Mouse (Mus musculus) layer of hippocampus, adult 11-12 months (tissue): Measurements from ENCODE around the gene Ndufa13.
A peak's percentile ranks its signal among the peaks of the same experiment; 100 is the strongest.
"Not testable (repeated sequence)": the region's sequence is repeated elsewhere in the genome, so short reads cannot be mapped to it uniquely, and the experiment has no call there.

Experiments used
- DNase-seq: peaks from one replicate; pipeline ENCODE4 v3.0.0; 2022; ENCODE audit warnings: low spot score

Ndufa13 gene

GRCm38 (mm10) chr8:69902163-69903062, at the start of gene Ndufa13, which contains the start of the genes Tssk6 and Yjefn3:
TSS of gene Ndufa13 (minus strand) at chr8:69902558.
TSS of gene Tssk6 (plus strand) at chr8:69902184.
TSS of gene Yjefn3 (minus strand) at chr8:69902712.
- peak; percentile 49 for DNase-seq

- DNase-seq = no peak
Measured at GRCm38 (mm10) chr8:69950300-69950699, 47.9 kb upstream of the Ndufa13 start.

GRCm38 (mm10) chr8:69942495-69942894, 40.1 kb upstream of the Ndufa13 start:
- not testable (repeated sequence) for DNase-seq

GRCm38 (mm10) chr8:69940386-69940785, 38.0 kb upstream of the Ndufa13 start:
- DNase-seq = no peak

GRCm38 (mm10) chr8:69939633-69940032, 37.3 kb upstream of the Ndufa13 start:
- no peak for DNase-seq

- no peak for DNase-seq
Measured at GRCm38 (mm10) chr8:69938245-69938982, 36.1 kb upstream of the Ndufa13 start.

- no peak for DNase-seq
Measured at GRCm38 (mm10) chr8:69937466-69937865, 35.1 kb upstream of the Ndufa13 start.

GRCm38 (mm10) chr8:69936050-69936794, 33.9 kb upstream of the Ndufa13 start:
- DNase-seq = peak; percentile 46

- DNase-seq = no peak
Measured at GRCm38 (mm10) chr8:69935431-69935830, 33.1 kb upstream of the Ndufa13 start.

GRCm38 (mm10) chr8:69934582-69934981, 32.2 kb upstream of the Ndufa13 start:
- DNase-seq = no peak

- DNase-seq = no peak
Measured at GRCm38 (mm10) chr8:69933811-69934210, 31.5 kb upstream of the Ndufa13 start.

GRCm38 (mm10) chr8:69926901-69927300, 24.5 kb upstream of the Ndufa13 start:
- no peak for DNase-seq

- no peak for DNase-seq
Measured at GRCm38 (mm10) chr8:69923986-69924385, 21.6 kb upstream of the Ndufa13 start.

GRCm38 (mm10) chr8:69921141-69921540, 18.8 kb upstream of the Ndufa13 start:
- DNase-seq = no peak

GRCm38 (mm10) chr8:69919876-69920662, 17.7 kb upstream of the Ndufa13 start:
- DNase-seq = peak; percentile 45

GRCm38 (mm10) chr8:69919010-69919409, 16.7 kb upstream of the Ndufa13 start:
- DNase-seq = peak; percentile 89

- DNase-seq = no peak
Measured at GRCm38 (mm10) chr8:69918506-69918905, 16.1 kb upstream of the Ndufa13 start.

- no peak for DNase-seq
Measured at GRCm38 (mm10) chr8:69915748-69916147, 13.4 kb upstream of the Ndufa13 start.

GRCm38 (mm10) chr8:69914526-69914925, 12.2 kb upstream of the Ndufa13 start:
- no peak for DNase-seq

- DNase-seq = no peak
Measured at GRCm38 (mm10) chr8:69912478-69913074, 10.2 kb upstream of the Ndufa13 start.

GRCm38 (mm10) chr8:69911917-69912316, 9.6 kb upstream of the Ndufa13 start:
- no peak for DNase-seq
